Mouse (Mus musculus) mature B cell (primary cell): ENCODE results near the gene Fcgrt.
"Not testable (repeated sequence)": the region's sequence is repeated elsewhere in the genome, so short reads cannot be mapped to it uniquely, and the experiment has no call there.

ENCODE experiments used
- in situ Hi-C: fragments of 300-500 bp; cut with MboI; formaldehyde crosslinking; loops from 2 replicates; pipeline ENCODE4 v1.14.3; 2019

Gene Fcgrt

GRCm38 (mm10) chr7:45103652-45104180, at the start of gene Fcgrt:
TSS of gene Fcgrt (minus strand) at chr7:45103851.
- in situ Hi-C loops = no loop called here

GRCm38 (mm10) chr7:45153052-45153451, 49.4 kb upstream of the Fcgrt start:
- in situ Hi-C loops = not testable (repeated sequence)

GRCm38 (mm10) chr7:45151303-45151702, 47.7 kb upstream of the Fcgrt start:
- in situ Hi-C loops = no loop called here

GRCm38 (mm10) chr7:45150321-45150720, 46.7 kb upstream of the Fcgrt start:
- in situ Hi-C loops = no loop called here

- in situ Hi-C loops = no loop called here
Observed at GRCm38 (mm10) chr7:45149545-45149944, 45.9 kb upstream of the Fcgrt start.

GRCm38 (mm10) chr7:45148534-45149098, 45.0 kb upstream of the Fcgrt start:
- in situ Hi-C loops = no loop called here

- in situ Hi-C loops = no loop called here
Observed at GRCm38 (mm10) chr7:45147899-45148298, 44.2 kb upstream of the Fcgrt start.

GRCm38 (mm10) chr7:45147267-45147666, 43.6 kb upstream of the Fcgrt start:
- in situ Hi-C loops = no loop called here

- in situ Hi-C loops = no loop called here
Observed at GRCm38 (mm10) chr7:45145460-45145859, 41.8 kb upstream of the Fcgrt start.

- in situ Hi-C loops = no loop called here
Observed at GRCm38 (mm10) chr7:45144368-45145174, 40.9 kb upstream of the Fcgrt start.

- in situ Hi-C loops = no loop called here
Observed at GRCm38 (mm10) chr7:45141914-45142313, 38.3 kb upstream of the Fcgrt start.

GRCm38 (mm10) chr7:45141319-45141718, 37.7 kb upstream of the Fcgrt start:
- in situ Hi-C loops = no loop called here

- in situ Hi-C loops = no loop called here
Observed at GRCm38 (mm10) chr7:45139904-45140723, 36.5 kb upstream of the Fcgrt start.

- in situ Hi-C loops = no loop called here
Observed at GRCm38 (mm10) chr7:45138403-45138802, 34.8 kb upstream of the Fcgrt start.

- in situ Hi-C loops = no loop called here
Observed at GRCm38 (mm10) chr7:45137171-45138006, 33.7 kb upstream of the Fcgrt start.

- in situ Hi-C loops = no loop called here
Observed at GRCm38 (mm10) chr7:45135993-45136567, 32.4 kb upstream of the Fcgrt start, which contains the start of the genes Gm45713 and Flt3l. TSS of gene Gm45713 (minus strand) at chr7:45136231. TSS of gene Flt3l (minus strand) at chr7:45136432.

- in situ Hi-C loops = no loop called here
Observed at GRCm38 (mm10) chr7:45135370-45135769, 31.7 kb upstream of the Fcgrt start.

GRCm38 (mm10) chr7:45134544-45135026, 30.9 kb upstream of the Fcgrt start:
- in situ Hi-C loops = loop anchor here (5.0 kb wide), 1 partner anchor 47 kb away; no protein-coding TSS in a partner anchor

GRCm38 (mm10) chr7:45133446-45134159, 30.0 kb upstream of the Fcgrt start:
- in situ Hi-C loops = loop anchor here (5.0 kb wide), 1 partner anchor 46 kb away; no protein-coding TSS in a partner anchor

GRCm38 (mm10) chr7:45131850-45132249, 28.2 kb upstream of the Fcgrt start:
- in situ Hi-C loops = loop anchor here (5.0 kb wide), 1 partner anchor 45 kb away; no protein-coding TSS in a partner anchor
